Mouse (Mus musculus): ENCODE data around the gene Wfdc2. TPM values are rescaled to one million over a fixed set of nuclear protein-coding genes. Genes with fewer than 3 reads are reported as not detected.

Wfdc2 gene
- polyA plus RNA-seq (2012; rRNA removed; ENCODE audit: low replicate concordance) = 202 and 262 TPM in 2 replicates

DNA sequence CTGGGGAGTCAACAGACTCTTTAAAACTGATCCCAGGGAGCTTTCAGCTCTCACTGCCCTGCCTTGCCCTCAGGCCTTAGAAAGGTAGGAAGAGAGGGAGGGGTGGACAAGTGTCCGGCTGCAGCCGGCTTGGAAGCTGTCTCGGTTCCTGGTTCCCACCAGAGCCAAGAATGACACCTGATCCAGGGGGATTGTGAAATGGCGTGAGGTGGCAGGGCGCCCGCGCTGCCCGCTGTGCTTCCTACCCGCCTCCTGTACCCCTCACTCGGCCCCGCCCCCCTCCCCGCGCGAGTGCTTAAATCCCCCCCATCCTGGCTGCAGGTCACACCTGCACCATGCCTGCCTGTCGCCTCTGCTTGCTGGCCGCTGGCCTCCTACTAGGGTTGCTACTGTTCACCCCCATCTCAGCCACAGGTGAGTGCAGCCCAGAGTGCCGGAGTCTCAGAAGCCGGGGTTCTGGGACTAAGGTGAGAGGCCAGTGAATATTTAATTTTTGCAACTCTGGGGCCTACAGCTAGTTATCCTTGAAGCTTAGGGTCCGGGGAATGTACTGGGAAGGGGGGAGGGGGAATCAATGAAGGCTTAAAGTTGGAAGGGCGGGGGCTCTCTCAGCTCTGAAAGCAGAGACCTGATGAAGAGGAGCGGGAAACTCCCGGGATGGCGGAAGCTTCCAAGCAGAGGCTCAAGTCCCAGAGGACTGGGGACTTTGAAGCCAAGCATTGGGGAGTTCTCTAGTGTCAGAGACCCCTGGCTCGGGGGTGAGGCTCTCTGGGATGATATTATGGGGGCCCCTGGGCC, at the start of gene Wfdc2:
Gene Wfdc2, plus strand, starts transcription at position 23 of the 798 bp plus-strand sequence.

GRCm38 (mm10) chr2:164573359-164573758, 11.1 kb downstream of the Wfdc2 start, which contains the start of gene Spint3:
Spint3 (minus strand) TSS chr2:164573459.

GRCm38 (mm10) chr2:164585025-164585725, 23.0 kb downstream of the Wfdc2 start, which contains the start of gene Wfdc6a:
Wfdc6a (minus strand) TSS chr2:164585447.

GRCm38 (mm10) chr2:164593494-164593893, 31.3 kb downstream of the Wfdc2 start, which contains the start of gene Eppin:
Eppin (minus strand) TSS chr2:164593594.

GRCm38 (mm10) chr2:164613471-164613870, 51.3 kb downstream of the Wfdc2 start, which contains the start of the genes Wfdc6b and Wfdc8:
Wfdc6b (plus strand) TSS chr2:164613522.
Wfdc8 (minus strand) TSS chr2:164613626.

Other genes starting within 250 kb of the Wfdc2 start
- not detected in 2 replicates for gene Svs6, start 245.7 kb upstream of the Wfdc2 start, polyA plus RNA-seq (2012; rRNA removed; ENCODE audit: low replicate concordance)
- not detected in 2 replicates for gene Svs5, start 229.7 kb upstream of the Wfdc2 start, polyA plus RNA-seq (2012; rRNA removed; ENCODE audit: low replicate concordance)
- gene Slpi, start 173.3 kb upstream of the Wfdc2 start, polyA plus RNA-seq (2012; rRNA removed; ENCODE audit: low replicate concordance) = 19.6 and 28.7 TPM in 2 replicates
- 0.03 and 0.05 TPM in 2 replicates for gene Rbpjl, start 159.3 kb upstream of the Wfdc2 start, polyA plus RNA-seq (2012; rRNA removed; ENCODE audit: low replicate concordance)
- 2.9 and 6.3 TPM in 2 replicates for gene Matn4, start 157.3 kb upstream of the Wfdc2 start, polyA plus RNA-seq (2012; rRNA removed; ENCODE audit: low replicate concordance)
- gene Sdc4, start 118.5 kb upstream of the Wfdc2 start, polyA plus RNA-seq (2012; rRNA removed; ENCODE audit: low replicate concordance) = 46.1 and 52.4 TPM in 2 replicates
- gene Sys1, start 105.4 kb upstream of the Wfdc2 start, polyA plus RNA-seq (2012; rRNA removed; ENCODE audit: low replicate concordance) = 117 and 254 TPM in 2 replicates
- gene Gm20458, start 101.4 kb upstream of the Wfdc2 start, polyA plus RNA-seq (2012; rRNA removed; ENCODE audit: low replicate concordance) = 37.3 and 40.5 TPM in 2 replicates
- not detected in 2 replicates for gene Trp53tg5, start 88.7 kb upstream of the Wfdc2 start, polyA plus RNA-seq (2012; rRNA removed; ENCODE audit: low replicate concordance)
- 16.8 and 38.2 TPM in 2 replicates for gene Dbndd2, start 76.3 kb upstream of the Wfdc2 start, polyA plus RNA-seq (2012; rRNA removed; ENCODE audit: low replicate concordance)
- 120 and 165 TPM in 2 replicates for gene Pigt, start 64.9 kb upstream of the Wfdc2 start, polyA plus RNA-seq (2012; rRNA removed; ENCODE audit: low replicate concordance)
- gene Spint3, start 11.0 kb downstream of the Wfdc2 start, polyA plus RNA-seq (2012; rRNA removed; ENCODE audit: low replicate concordance) = not detected in 2 replicates
- not detected in 2 replicates for gene Wfdc6a, start 23.0 kb downstream of the Wfdc2 start, polyA plus RNA-seq (2012; rRNA removed; ENCODE audit: low replicate concordance)
- not detected in 2 replicates for gene Eppin, start 31.2 kb downstream of the Wfdc2 start, polyA plus RNA-seq (2012; rRNA removed; ENCODE audit: low replicate concordance)
- gene Wfdc6b, start 51.1 kb downstream of the Wfdc2 start, polyA plus RNA-seq (2012; rRNA removed; ENCODE audit: low replicate concordance) = not detected in 2 replicates
- gene Wfdc8, start 51.2 kb downstream of the Wfdc2 start, polyA plus RNA-seq (2012; rRNA removed; ENCODE audit: low replicate concordance) = not detected in 2 replicates
- gene Wfdc16, start 76.4 kb downstream of the Wfdc2 start, polyA plus RNA-seq (2012; rRNA removed; ENCODE audit: low replicate concordance) = not detected in 2 replicates
- gene Wfdc10, start 93.6 kb downstream of the Wfdc2 start, polyA plus RNA-seq (2012; rRNA removed; ENCODE audit: low replicate concordance) = not detected in 2 replicates
- not detected in 2 replicates for gene Wfdc9, start 94.2 kb downstream of the Wfdc2 start, polyA plus RNA-seq (2012; rRNA removed; ENCODE audit: low replicate concordance)
- not detected in 2 replicates for gene Wfdc11, start 111.7 kb downstream of the Wfdc2 start, polyA plus RNA-seq (2012; rRNA removed; ENCODE audit: low replicate concordance)
- not detected in 2 replicates for gene Wfdc13, start 122.7 kb downstream of the Wfdc2 start, polyA plus RNA-seq (2012; rRNA removed; ENCODE audit: low replicate concordance)
- not detected in 2 replicates for gene Spint4, start 136.1 kb downstream of the Wfdc2 start, polyA plus RNA-seq (2012; rRNA removed; ENCODE audit: low replicate concordance)
- gene Spint5, start 152.9 kb downstream of the Wfdc2 start, polyA plus RNA-seq (2012; rRNA removed; ENCODE audit: low replicate concordance) = not detected in 2 replicates
- 0.87 and 2.8 TPM in 2 replicates for gene Wfdc3, start 183.5 kb downstream of the Wfdc2 start, polyA plus RNA-seq (2012; rRNA removed; ENCODE audit: low replicate concordance)
- 13.4 and 63.8 TPM in 2 replicates for gene Dnttip1, start 183.6 kb downstream of the Wfdc2 start, polyA plus RNA-seq (2012; rRNA removed; ENCODE audit: low replicate concordance)
- 14.8 and 17.3 TPM in 2 replicates for gene Ube2c, start 207.5 kb downstream of the Wfdc2 start, polyA plus RNA-seq (2012; rRNA removed; ENCODE audit: low replicate concordance)
- gene Tnnc2, start 217.6 kb downstream of the Wfdc2 start, polyA plus RNA-seq (2012; rRNA removed; ENCODE audit: low replicate concordance) = 2.1 and 1,412 TPM in 2 replicates
- 32.9 and 57.5 TPM in 2 replicates for gene Snx21, start 223.4 kb downstream of the Wfdc2 start, polyA plus RNA-seq (2012; rRNA removed; ENCODE audit: low replicate concordance)
- gene Acot8, start 242.5 kb downstream of the Wfdc2 start, polyA plus RNA-seq (2012; rRNA removed; ENCODE audit: low replicate concordance) = 36.3 and 58.2 TPM in 2 replicates
- gene Zswim3, start 242.7 kb downstream of the Wfdc2 start, polyA plus RNA-seq (2012; rRNA removed; ENCODE audit: low replicate concordance) = 2.7 and 4.5 TPM in 2 replicates

Data from mammary gland, adult 2 months (tissue).